Mouse (Mus musculus) forelimb bud, embryonic 11.5 days (tissue): Measurements from ENCODE around the gene Crb1.
"Not testable (repeated sequence)": the region's sequence is repeated elsewhere in the genome, so short reads cannot be mapped to it uniquely, and the experiment has no call there.

Source experiments
- DNase-seq: peaks from one replicate; pipeline ENCODE4 v3.0.0-alpha.2; 2012; ENCODE audit warnings: low read depth, low spot score

Crb1 gene

DNA sequence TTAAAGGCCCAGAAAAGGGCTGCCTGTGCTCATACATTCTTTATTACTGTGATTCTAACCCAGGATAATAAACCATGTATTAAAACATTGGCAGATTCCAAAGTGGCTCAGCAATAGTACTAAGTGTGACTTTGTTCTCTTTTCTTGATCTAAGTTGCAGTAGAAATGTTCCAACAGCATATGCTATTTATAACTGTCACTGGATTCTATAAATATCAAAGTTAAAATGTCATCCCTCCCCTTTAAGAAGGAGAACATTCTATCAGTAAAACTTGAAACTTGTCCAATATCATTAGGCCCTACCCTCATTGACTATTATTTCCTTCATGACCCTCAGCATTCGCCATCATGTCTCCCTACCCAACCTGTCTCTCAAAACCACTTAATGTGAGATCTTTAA is 48.1 kb downstream of the Crb1 start:
- no peak for DNase-seq

DNA sequence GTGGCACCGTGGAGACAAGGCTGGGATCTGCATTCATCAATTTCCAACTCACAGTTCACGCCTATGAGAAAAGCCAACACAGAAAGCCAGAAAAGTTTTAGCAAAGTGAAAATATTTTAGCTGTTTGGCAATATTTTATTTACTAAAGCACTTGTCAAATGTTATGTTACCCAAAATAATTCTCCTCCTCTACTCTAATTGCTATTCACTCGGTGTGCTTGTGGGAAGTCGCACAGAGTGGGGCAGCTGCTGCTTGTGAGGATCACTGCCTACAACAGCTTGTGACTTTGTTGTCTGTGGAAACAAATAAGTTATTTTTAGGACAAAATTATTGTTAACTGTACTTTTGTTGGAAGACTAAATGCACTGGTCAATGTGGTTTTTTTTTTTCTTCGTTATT is 48.6 kb downstream of the Crb1 start:
- DNase-seq, result no peak

DNA sequence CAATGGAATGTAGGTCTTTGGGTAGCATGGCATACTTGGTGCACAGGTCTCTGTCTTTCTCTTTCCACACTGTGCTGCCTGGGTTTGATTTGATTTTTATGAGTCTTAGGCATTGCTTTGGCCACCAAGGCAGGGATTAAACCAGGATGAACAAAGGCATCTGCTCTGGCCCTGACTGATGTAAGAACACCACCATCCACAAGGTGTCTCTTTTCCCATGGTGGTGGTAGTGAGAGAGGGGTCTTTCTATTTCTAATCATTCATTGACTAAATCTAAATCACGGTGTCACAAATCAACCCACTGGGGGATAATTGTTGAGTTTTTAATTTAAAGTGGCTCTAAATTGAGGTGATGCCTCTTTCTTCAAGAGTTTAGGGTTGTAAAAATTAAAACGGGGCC is 51.5 kb downstream of the Crb1 start:
- no peak for DNase-seq

DNA sequence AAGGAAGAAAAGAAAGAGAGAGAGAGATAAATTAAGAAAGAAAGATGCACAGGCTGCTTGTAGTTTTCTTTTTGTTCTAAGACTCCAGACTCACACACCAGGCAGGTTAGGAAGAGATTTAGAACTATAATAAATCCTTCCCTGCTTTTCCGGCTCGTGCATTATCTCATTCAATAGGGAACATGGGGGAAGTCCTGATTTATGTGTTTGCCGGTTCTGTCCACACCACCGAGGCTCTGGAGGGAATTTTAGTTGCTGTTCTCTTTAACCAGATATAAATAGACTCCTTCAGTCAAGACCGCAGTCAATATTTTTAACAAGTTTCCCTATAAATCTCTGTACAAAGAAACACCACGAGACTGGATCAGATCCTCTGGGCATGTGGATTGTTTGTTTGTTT is 57.1 kb downstream of the Crb1 start:
- DNase-seq, result no peak

DNA sequence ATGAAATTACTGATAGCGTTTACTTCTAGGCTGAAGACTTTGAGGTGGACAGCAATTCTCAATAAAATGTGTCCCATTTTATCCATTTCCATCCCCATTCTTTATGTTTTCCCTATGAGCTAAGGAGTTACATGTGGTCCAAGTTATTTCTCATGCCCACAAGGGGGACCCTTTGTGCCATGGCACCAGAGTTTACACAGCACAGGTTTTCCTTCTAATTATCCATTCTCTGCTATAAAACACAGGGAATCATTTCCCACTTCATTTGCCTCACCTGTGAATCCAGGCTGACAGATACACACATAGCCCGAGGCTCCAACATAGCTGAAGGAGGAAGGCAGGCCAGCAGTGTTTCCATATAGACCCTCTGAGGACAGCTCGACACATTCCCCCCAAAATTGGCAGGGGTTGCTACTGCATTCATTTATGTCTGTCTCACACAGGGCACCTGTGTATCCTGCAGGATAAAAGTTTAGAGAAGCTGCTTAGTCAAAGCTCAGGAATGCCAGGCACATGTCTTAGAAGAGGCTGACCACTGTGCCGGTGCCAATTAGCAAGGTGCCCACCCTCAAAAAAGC is 62.5 kb downstream of the Crb1 start:
- no peak for DNase-seq

DNA sequence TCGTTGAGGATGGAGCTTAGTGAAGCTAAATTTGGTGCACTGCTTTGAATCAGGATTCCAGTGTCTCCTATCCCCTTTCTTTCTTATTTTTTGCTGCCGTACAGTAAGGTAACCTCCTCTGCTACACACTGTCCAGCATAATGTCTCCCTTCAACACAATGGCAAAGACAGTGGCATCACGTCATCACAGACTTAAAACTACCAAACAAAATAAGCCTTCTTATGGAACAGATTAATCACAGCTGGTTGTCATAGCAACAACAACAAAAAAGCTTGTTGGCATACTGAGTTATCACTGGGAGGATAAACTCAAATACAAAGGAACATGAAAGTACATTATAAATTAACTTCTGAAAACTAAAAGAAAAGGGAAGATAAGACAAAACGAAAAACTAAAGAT is 68.0 kb downstream of the Crb1 start:
- no peak for DNase-seq

DNA sequence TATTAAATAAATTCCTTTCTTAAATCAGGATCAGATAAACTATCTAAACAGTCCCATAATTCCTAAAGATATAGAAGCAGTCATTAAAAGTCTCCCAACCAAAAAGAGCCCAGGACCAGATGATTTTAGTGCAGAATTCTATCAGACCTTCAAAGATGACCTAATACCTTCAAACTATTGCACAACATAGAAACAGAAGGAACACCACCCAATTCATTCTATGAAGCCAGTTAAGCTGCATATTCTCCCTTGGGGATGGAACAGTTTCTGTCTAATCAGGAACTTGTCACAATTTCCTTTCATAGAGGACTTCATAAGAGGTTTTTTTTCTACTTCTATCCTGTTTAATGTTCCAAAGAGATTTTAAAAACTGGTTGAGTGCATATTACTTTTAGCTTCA is 74.4 kb downstream of the Crb1 start:
- DNase-seq, result not testable (repeated sequence)

DNA sequence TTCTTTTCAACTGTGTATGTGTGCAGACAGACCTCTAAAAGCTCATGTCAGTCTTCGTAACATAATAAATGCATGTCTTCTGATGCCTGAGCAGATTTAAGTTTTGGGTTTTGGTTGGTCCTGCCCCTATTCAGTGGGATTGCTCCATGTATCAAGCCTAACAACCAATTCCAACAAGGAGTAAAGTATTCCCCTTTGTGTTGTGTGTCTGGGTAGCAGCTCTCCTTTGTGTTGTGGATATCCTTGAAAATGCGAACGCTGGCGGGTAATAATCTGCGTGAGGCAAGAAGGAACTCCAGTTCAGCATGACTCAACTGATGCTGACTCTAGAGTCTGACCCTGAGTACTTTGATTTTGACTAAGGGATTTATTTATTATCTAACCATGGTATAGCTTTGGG is 75.1 kb downstream of the Crb1 start:
- DNase-seq, result no peak

DNA sequence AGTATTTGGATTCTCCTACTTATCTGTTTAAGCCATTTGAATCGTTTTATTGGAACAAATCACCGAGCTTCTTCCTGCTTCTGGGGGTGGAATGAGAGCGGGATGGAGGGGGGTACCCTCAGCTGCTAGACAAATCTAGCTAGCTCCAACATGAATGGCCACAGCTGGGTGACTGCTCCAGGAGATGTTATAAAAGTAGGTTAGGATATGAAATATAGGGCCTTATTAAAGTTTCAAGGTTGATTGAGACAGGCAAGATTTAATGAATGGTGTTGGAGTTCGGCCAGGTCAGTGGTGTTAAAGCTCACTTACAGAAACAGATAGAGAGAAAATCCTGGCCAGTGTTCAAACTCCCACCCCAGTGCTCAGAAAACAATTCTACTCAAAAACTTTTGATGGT is 84.9 kb downstream of the Crb1 start:
- no peak for DNase-seq

DNA sequence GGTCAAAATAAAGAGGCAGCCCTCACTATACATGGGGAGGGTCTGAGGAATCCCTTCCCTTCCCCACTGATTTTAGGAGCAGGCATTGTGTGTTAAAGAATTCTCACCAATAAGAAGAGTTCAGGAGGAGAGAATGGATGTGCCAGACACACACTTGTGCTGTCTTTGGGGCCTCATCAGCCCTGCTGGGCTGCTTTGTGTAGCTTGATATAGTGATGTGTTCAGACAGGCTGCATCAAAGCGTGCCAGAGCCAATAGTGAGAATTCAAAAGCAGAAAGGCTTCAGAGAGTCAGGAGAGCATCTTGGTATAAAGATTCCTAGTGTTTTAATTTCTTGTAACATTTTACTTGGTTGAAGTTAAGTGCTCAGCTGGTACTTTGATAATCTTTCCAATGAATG is 85.3 kb downstream of the Crb1 start:
- DNase-seq, result no peak

DNA sequence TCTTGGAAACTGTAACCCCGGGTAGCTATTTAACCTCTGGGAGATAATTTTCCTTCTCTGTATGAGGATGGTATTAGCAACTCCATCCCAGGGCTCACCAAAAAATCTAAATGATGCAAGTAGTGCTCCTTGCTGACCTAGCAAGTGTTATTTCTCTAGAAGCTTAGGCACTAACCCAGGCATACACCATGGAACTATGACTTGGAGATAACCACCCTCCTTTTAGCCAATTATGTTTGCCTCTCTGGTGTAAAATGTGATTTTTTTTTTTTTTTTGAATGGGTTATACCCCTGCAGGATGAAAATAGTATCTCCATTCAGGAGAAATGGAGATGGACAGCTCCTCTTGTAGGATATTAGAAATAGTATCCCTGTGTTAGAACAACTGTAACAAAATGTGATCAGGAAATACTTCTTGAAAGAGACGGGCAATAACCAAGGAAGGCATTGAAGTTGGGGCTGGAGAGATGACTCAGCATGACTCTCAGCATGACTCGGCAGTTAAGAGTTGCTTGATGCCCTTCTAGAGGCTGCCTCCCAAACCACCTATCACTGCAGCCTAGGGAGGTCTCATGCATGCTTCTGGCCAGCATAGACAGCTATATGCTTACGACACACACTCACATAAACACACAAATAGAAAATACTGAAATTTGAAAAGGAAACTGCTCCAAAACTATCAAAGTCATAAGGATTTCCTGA is 100.1 kb downstream of the Crb1 start:
- DNase-seq, result no peak

DNA sequence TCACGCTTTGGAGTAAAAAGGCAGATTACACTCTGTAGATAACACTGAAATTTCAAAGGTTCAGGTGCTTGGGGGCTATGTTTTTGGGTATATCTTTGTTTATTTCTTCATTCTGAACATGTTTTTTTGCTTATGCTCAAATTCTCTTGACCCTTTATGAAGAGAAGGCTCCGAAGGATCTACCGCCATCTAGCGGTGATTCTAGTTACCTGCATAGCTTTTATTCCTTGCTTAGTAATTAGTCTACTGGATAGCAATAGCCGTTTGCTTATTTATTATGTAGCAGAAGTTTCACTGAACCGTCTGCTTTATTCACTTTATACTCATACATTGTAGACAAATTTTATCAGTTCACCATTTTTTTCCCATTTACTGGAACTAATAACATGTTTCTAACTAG is 109.1 kb downstream of the Crb1 start:
- peak; percentile 86 for DNase-seq

DNA sequence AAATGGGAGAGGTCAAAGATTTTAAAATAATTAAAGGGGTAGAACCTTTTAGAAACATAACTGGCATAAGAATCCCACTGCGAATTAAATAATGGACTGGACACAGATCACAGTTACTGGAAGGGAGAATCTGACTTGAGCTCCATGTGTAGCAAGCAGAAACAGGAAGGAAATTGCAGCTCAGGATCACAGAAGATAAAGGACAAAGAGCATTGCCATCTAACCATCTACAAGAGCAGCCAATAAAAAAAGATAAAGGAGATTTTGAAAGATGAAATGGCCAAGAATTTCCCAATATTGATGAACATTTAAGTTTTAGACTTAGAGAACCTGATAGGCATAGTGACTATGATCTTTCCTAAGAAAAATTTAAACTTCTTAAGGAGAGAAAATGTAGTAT is 112.7 kb downstream of the Crb1 start:
- no peak for DNase-seq

DNA sequence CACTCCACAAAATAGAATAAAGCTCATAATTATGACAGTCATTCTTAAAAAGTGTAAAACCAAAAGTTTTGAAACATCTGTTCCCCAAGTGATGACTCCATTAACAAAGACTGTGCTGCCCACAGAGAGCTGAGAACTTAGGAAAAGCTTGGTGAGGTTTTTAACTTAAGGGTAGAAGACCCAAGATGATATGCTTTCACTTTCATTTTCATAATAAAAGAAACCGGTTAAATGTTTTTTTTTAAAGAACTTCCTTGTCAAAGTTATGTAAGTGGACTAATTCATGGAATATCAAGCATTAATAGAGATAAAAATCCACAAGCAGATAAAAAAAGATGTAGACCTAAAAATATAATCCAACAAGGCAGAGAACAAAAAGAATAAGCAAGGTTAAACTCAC is 113.7 kb downstream of the Crb1 start:
- DNase-seq, result no peak

DNA sequence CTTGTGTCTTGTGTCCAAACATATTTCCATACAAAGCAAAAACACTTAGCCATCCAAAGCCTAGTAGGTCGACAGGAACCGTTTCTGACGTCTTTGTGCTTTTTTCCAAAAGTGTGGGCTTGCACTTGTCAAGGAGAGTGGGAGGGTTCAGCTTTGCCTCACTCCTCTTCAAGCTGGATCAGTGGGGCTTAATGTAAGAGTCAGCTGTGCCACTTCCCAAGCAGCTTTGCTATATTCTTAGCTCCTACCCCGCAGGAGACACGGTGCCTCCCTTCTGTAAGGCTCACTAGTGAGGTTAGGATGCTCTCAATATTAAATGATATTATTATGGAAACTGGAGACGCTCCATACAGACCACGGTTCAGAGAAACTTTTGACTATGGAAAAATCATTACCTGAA is 121.3 kb downstream of the Crb1 start:
- no peak for DNase-seq

DNA sequence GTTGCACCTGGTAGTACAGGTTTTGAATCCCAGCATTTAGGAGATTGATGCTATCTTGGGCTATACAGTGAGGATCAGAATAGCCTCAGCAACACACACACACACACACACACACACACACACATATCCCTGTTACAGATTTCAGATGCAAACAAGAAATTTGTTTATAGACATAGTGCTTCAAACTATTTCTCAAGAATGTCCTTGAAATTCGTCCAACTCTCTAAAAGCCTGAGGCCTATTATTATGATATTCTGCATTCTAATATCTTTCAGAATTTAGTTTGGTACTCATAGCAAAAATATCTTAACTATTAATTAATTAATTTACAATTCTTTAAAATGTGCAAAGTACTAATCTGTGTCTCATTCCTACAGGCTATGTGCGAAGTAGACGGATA is 124.9 kb downstream of the Crb1 start:
- no peak for DNase-seq

DNA sequence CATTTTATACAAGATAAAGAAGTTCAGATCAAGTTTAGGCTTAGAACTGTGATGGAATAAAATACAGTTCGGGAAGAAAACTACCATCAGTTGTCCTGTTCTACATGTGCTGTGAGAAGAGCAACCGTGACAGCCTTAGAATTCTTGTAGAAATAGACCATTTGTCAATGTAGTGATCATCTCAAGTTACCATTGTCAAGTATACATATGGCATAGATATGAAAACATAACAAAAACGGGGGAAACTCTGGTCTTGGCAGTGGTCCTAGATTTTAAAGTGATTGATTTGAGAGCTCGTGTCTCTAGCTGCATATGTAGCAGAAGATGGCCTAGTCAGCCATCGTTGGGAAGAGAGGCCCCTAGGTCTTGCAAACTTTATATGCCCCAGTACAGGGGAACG is 127.7 kb downstream of the Crb1 start:
- DNase-seq, result no peak

DNA sequence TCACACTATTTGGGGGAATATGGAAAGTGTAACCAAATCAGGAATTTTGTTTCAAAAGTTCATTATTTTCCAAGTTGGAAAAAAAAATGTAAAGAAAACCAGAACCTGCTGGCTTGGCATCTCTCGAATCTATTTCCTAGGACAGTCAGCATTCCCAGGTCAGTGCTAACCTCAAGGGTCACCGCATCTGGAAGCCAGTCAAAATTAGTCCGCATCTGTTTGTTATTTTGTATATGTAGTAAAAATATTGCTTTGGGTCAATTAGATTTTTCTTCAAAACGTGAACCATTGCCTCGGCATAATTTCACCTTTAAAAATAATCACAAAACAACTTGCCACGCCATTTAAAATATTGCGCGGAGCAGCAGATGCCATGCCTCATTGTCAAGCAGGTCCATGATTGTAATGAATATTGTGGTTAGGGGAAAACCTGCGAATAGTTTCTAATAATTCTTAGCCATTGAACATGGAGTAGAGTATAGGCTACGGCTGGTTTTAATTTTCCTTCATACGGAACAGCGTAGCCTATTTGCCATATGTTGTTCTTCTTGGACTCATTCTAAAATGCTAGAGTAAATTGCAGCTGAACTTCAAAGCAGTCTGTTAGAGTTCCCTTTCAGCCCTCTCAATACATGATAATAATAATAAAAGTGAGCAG is 130.0 kb downstream of the Crb1 start:
- DNase-seq, result peak; percentile 59

DNA sequence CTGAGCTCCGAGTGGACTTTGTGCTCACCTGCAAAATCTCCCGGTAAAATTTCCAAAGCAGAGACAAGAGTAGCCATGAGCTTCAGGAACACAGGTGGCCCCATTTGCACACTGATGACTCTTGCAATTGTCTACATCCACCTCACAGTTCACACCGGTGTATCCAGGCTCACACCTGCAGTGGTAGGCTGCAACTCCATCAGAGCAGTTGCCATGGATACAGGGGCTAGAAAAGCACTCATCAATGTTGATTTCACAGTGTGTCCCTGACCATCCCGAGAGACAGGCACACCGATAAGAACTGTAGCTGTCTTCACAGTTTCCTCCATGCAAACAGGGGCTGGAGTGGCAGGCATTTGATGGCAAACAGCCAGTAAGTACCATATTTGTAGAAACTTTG is 140.1 kb downstream of the Crb1 start:
- DNase-seq, result no peak

DNA sequence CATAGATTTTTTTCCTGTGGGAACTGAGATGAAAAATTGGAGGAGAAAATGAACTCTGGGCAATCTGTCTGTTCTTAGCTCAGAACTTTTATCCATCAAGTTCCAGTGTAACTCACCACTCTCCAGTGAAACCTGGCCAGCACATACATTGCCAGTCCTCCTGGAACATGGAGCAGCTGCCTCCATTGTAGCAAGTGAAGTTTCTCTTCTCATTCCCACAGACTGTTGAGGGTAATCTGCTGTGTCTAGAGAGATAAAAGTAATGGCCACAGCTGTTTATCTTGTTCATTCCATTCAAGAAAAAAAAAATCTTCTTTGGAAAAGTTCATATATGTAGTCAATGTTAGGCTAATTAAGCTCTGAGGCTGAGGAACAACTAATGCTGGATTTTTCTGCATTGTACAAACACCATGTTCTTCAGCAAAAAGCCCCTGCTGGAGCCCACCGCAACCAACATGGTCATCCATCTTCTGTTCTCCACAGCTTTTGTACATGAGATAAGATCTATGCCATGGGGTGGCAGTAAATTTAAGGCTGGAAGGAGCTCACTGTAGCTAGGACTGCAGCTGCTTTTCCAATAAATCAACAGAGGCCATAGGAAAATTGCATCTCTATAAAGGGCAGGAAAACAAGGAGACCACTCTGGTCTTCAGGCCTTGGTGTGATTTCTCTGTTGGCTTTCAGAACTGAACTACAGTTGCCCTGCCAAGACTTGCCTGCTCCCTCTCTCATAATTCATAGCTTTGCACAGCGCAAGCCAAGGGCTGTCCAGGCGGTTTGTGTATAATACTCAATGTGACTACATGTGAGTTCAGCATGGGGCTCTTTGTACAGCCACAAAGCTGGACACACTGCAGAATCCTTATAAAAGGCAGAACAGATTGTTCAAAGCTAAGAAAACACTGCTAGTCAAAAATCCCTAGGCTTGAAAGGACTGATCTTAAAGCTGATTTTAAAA is 142.0 kb downstream of the Crb1 start:
- DNase-seq, result no peak

DNA sequence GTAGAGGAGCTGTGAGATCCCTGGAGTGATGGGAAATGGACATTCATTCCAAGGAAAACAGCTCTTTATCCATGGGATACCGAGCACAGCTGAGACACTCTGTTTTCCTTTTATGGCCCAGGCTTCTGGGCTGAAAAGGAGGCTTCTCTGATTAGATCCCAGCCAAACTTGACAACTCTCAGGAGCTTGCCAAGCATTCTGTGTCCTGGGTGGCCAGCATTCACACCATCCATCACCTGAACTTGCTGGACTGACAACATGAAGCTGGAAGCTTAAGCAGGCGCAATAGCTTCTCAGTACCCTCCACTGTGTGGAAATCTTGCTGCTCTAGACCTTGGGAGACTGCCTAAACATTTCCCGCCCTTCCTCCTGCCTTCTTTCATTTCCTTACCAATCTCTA is 144.3 kb downstream of the Crb1 start:
- DNase-seq, result no peak

DNA sequence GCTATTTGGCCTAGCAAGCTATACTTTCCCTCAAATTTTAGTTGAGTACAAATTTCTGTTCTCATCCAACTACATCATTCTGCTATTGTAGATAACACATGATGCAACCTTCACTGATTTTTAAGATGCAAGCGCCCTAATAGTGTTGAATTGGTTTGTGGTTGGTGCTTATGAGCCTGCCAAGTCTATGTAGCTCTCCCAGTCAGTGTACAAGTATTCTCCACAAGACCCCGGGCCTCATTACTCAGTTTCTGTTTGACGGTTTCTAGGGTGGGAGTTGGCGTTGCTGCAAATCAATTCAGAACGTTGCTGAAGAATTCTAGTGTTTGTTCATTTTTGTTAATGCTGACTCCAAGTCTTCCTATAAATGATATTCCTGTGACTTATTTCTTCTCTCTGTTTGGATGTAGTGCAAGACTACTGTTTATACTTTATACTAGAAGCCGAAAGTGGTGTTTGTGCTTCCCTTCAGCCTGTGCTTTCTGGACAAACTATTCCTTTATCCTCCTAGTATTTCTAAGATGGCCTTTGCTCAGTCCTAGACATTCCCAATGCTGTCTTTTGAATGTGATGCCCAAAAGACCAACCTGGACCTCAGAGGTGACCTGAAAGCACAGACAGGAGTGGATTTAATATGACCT is 152.5 kb downstream of the Crb1 start:
- DNase-seq, result no peak
